Mouse (Mus musculus) cortical plate, adult 2 months (tissue): ENCODE results near the gene Spem2.

Experiments
- CTCF ChIP-seq: fragments of 200-500 bp; IDR thresholded peaks from 2 replicates; pipeline ENCODE4 v1.5.1; 2011; ENCODE audit warnings: mild to moderate bottlenecking, control low read depth, low read length; ENCODE audit not compliant: insufficient read depth; ENCODE audit errors: extremely low read depth
- POLR2A ChIP-seq: fragments of 200-500 bp; IDR thresholded peaks from 2 replicates; pipeline ENCODE4 v1.6.1; 2011; ENCODE audit warnings: mild to moderate bottlenecking, low read length, control low read depth; ENCODE audit not compliant: insufficient read depth; ENCODE audit errors: extremely low read depth

- no peak for TF ChIP-seq CTCF
- no peak for TF ChIP-seq POLR2A
Observed at GRCm38 (mm10) chr11:69777504-69778257, 40.6 kb downstream of the Spem2 start.
